Mouse (Mus musculus): ENCODE results near the gene Olfr522. TPM values are rescaled to one million over a fixed set of nuclear protein-coding genes. Genes with fewer than 3 reads are reported as not detected.

Gene Olfr522
- polyA plus RNA-seq (2015; fragmentation: Nextera tagmentation; extraction: Ambion mirVana) = 0.03 and 0.16 TPM in 2 replicates

DNA sequence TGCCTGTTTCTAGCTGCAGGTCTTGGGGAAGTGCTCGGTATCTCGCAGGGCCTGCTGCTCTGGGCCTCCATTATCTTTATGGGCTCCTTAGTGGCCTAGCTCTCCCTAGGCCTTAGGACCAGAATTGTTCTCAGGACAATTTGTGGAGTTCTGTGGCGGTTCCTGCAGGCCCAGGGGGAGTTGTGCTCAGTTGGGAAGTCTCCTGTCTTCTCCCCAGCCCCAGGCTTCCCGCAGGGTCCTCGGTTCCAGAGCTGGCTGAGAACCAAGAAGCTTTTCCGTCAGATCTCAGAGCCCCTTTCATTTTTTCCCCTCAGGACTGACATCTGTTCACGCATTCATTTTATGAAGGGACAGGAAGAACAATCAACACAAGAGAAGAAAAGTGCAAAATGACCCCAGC, at the start of gene Olfr522:
Olfr522 (minus strand) TSS at position 101 of the 400 bp plus-strand sequence.
- H3K36me3 ChIP-seq = no peaks in the 10 kb centered on the region
- no peak for ATAC-seq (ENCODE audit: insufficient number of reproducible peaks, low FRiP score, low TSS enrichment, low read depth)
- H3K4me1 ChIP-seq = no peaks in the 10 kb centered on the region
- WGBS = 65% methylated on average over 7 of the region's 7 CpGs
- no peak within 1 kb of the TSS for H3K4me2 ChIP-seq (replicated peaks)
- H3K9ac ChIP-seq = no peak within 1 kb of the TSS
- no peak within 1 kb of the TSS for H3K27ac ChIP-seq (replicated peaks)
- H3K4me3 ChIP-seq (replicated peaks) = no peak within 1 kb of the TSS
- H3K9me3 ChIP-seq (replicated peaks) = no peaks in the 10 kb centered on the region
- no peaks in the 10 kb centered on the region for H3K27me3 ChIP-seq

DNA sequence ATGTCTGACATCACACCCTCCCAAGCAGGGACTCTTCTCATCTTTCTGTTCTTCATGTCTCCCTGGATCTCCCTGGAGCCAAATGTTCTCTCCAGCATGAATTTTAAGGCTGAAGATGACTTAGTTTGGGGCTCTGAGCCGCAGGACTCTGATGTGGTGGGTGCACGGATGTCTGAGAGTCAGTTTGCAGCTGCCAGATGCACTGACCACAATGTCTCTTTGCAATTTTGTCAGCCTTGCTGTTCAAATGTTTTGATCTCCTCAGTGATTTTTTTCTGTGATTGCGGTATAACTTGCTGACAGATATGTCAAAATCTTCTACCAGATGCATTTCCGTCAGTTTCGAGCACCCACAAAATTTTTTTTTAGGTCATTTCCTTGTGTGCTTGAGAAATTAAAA, 49.3 kb upstream of the Olfr522 start:
- H3K4me2 ChIP-seq (replicated peaks) = no peak overlapping the region
- H3K27ac ChIP-seq (replicated peaks) = no peak overlapping the region
- H3K9ac ChIP-seq = no peak overlapping the region
- ATAC-seq (ENCODE audit: insufficient number of reproducible peaks, low FRiP score, low TSS enrichment, low read depth) = no peak
- H3K9me3 ChIP-seq (replicated peaks) = no peaks in the 10 kb centered on the region
- H3K27me3 ChIP-seq = no peaks in the 10 kb centered on the region; the same call in 1 of the 2 replicates
- no peak overlapping the region for H3K4me3 ChIP-seq (replicated peaks)
- H3K36me3 ChIP-seq = no peaks in the 10 kb centered on the region
- H3K4me1 ChIP-seq = no peaks in the 10 kb centered on the region
- 54% methylated on average over 5 of the region's 5 CpGs for WGBS

DNA sequence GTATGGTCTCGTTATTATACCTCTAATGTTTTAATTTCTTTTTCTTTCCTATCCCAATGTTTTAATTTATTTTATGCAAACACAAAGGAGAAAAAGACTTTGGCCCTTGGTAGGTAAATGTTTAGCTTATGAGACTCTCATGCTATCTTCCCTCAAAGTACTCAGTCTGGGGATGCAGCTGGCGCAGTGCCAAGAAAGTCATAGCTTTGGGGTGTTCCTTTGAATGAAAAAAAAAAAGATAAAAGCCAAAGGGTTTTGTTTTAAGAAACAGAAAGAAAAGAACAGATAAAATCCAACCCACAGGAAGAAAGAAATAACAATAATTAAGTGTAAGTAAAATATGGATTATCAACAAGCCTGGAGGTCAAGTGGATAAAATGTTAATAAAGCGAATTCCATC, 44.1 kb upstream of the Olfr522 start:
- Histone ChIP-seq H3K27me3 (no peaks in the 10 kb centered on the region; the same call in 1 of the 2 replicates), H3K27ac (replicated peaks) (no peak overlapping the region), H3K4me1 (no peaks in the 10 kb centered on the region), H3K36me3 (no peaks in the 10 kb centered on the region), H3K4me2 (replicated peaks) (no peak overlapping the region), H3K9me3 (replicated peaks) (no peaks in the 10 kb centered on the region), H3K9ac (no peak overlapping the region), H3K4me3 (replicated peaks) (no peak overlapping the region)
- ATAC-seq (ENCODE audit: insufficient number of reproducible peaks, low FRiP score, low TSS enrichment, low read depth) = no peak
- WGBS = 69% methylated on average over 3 of the region's 3 CpGs

DNA sequence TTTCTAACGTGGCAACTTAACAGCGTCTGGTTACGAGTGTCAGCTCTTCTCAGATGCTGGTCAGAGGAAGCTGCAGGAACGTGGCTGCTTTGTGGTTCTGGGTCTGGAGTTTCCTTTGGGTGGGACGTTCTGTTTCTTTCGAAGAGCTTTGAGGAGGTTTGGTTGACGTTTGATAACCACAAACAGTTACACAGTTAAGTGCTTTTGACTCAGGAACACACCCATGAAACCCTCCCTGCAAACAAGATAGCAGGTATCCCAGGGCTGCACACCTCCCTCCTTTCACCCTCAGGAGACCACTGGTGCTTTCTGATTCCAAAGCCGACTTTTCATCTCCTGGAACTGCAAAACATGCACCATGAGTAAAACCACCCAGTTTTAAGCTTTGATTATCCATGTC, 43.6 kb upstream of the Olfr522 start:
- H3K36me3 ChIP-seq = no peaks in the 10 kb centered on the region
- ATAC-seq (ENCODE audit: insufficient number of reproducible peaks, low FRiP score, low TSS enrichment, low read depth) = no peak
- no peaks in the 10 kb centered on the region for H3K9me3 ChIP-seq (replicated peaks)
- no peak overlapping the region for H3K4me2 ChIP-seq (replicated peaks)
- no peak overlapping the region for H3K9ac ChIP-seq
- H3K27ac ChIP-seq (replicated peaks) = no peak overlapping the region
- H3K27me3 ChIP-seq = no peaks in the 10 kb centered on the region; the same call in 1 of the 2 replicates
- H3K4me1 ChIP-seq = no peaks in the 10 kb centered on the region
- 65% methylated on average over 8 of the region's 8 CpGs for WGBS
- H3K4me3 ChIP-seq (replicated peaks) = no peak overlapping the region

DNA sequence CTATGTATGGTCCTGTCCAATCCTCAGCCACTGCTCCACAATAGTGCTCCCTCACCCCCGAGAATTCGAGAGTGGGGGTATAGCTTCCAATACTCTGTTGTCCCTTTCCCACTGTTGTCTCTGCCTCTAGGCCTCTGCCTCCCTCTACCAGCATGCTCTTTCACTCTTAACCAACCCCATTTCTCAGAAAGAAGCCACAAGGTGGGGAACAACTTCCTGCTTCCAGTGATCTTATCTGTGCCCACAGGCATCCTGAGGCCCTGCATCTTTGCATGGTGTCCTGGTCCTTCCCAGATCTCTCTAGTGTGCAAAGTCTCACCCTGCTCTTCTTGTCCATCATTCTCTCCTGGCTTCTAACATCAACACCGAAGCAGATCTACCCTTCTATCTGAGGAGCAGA, 42.3 kb upstream of the Olfr522 start:
- no peak for ATAC-seq (ENCODE audit: insufficient number of reproducible peaks, low FRiP score, low TSS enrichment, low read depth)
- Histone ChIP-seq H3K4me1 (no peaks in the 10 kb centered on the region), H3K4me2 (replicated peaks) (no peak overlapping the region), H3K4me3 (replicated peaks) (no peak overlapping the region), H3K9ac (no peak overlapping the region), H3K27ac (replicated peaks) (no peak overlapping the region), H3K27me3 (no peaks in the 10 kb centered on the region; the same call in 1 of the 2 replicates), H3K36me3 (no peaks in the 10 kb centered on the region), H3K9me3 (replicated peaks) (no peaks in the 10 kb centered on the region)
- WGBS = 85% methylated on average over 3 of the region's 3 CpGs

DNA sequence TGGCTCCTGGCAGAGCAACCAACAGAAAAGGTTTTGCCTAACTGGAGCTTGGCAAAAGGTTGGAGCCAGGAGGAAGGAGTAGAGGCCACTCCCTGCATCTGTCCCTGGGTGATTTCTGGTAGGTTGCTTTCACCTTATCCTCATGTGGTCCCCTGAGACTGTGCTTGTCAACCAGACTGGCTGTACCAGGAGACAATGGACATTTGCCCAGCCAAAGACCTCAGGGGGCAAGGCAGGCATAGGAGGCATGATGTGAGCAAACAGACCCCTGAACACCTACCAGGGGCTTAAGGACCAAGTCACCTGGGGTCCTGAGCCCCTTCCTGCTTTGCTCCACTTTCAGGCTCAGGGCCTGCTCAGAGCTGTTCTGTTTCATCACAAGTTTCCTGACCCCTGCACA, 41.3 kb upstream of the Olfr522 start, which contains the start of gene Olfr524:
Olfr524 (minus strand) TSS at position 101 of the 400 bp plus-strand sequence.
- H3K9me3 ChIP-seq (replicated peaks) = no peaks in the 10 kb centered on the region
- no peak within 1 kb of the TSS for H3K4me3 ChIP-seq (replicated peaks)
- no peak within 1 kb of the TSS for H3K4me2 ChIP-seq (replicated peaks)
- H3K36me3 ChIP-seq = no peaks in the 10 kb centered on the region
- no peaks in the 10 kb centered on the region for H3K27me3 ChIP-seq
- no peak for ATAC-seq (ENCODE audit: insufficient number of reproducible peaks, low FRiP score, low TSS enrichment, low read depth)
- no peaks in the 10 kb centered on the region for H3K4me1 ChIP-seq
- no peak within 1 kb of the TSS for H3K9ac ChIP-seq
- H3K27ac ChIP-seq (replicated peaks) = no peak within 1 kb of the TSS

DNA sequence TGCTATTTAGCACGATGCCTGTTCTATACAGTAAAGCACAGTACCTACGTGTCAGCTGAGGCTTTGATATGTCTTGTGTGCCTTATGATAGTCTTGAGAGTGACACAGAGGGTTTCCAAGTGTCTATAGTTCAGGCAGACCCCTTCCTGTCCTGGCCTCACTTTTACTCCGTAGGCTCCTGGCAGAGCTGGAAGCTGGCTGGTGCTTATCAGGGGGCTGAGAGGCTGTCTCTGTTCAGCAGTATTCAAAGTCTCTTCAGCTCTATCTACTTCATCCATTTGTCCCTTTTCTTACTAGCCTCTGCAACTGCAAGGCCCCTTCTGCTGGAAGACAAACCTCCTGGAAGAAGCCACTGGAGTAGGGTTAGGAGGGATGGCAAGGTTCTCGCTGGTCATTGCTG, 36.5 kb upstream of the Olfr522 start:
- H3K27ac ChIP-seq (replicated peaks) = no peak overlapping the region
- H3K4me3 ChIP-seq (replicated peaks) = no peak overlapping the region
- WGBS = 88% methylated on average over 4 of the region's 4 CpGs
- no peak for ATAC-seq (ENCODE audit: insufficient number of reproducible peaks, low FRiP score, low TSS enrichment, low read depth)
- no peak overlapping the region for H3K4me2 ChIP-seq (replicated peaks)
- H3K4me1 ChIP-seq = no peaks in the 10 kb centered on the region
- H3K27me3 ChIP-seq = no peaks in the 10 kb centered on the region
- H3K36me3 ChIP-seq = no peaks in the 10 kb centered on the region
- H3K9me3 ChIP-seq (replicated peaks) = no peaks in the 10 kb centered on the region
- H3K9ac ChIP-seq = no peak overlapping the region

DNA sequence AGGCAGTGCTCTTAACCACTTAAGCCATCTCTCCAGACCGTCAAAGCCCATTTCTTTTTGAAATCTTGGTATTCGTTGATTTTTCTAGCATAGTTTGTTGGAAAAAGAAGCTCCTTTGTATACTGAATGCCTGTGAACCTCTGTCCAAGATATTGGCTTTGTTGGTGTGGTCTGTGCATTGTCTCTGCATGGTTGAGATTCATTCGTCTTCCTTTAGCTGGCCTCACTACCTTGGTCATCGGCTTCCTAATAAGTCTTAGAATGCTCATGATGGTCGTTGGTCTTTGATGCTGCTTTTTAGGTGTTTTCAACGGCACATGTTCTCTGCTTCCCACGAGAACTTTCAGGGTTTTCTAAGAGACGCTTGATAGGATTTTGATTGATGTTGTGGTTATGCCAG, 31.4 kb upstream of the Olfr522 start:
- no peaks in the 10 kb centered on the region for H3K4me1 ChIP-seq
- no peak for ATAC-seq (ENCODE audit: insufficient number of reproducible peaks, low FRiP score, low TSS enrichment, low read depth)
- no peaks in the 10 kb centered on the region for H3K27me3 ChIP-seq
- H3K27ac ChIP-seq (replicated peaks) = no peak overlapping the region
- WGBS = 75% methylated on average over 8 of the region's 8 CpGs
- no peak overlapping the region for H3K4me3 ChIP-seq (replicated peaks)
- H3K4me2 ChIP-seq (replicated peaks) = no peak overlapping the region
- H3K9me3 ChIP-seq (replicated peaks) = no peaks in the 10 kb centered on the region
- no peak overlapping the region for H3K9ac ChIP-seq
- H3K36me3 ChIP-seq = no peaks in the 10 kb centered on the region

DNA sequence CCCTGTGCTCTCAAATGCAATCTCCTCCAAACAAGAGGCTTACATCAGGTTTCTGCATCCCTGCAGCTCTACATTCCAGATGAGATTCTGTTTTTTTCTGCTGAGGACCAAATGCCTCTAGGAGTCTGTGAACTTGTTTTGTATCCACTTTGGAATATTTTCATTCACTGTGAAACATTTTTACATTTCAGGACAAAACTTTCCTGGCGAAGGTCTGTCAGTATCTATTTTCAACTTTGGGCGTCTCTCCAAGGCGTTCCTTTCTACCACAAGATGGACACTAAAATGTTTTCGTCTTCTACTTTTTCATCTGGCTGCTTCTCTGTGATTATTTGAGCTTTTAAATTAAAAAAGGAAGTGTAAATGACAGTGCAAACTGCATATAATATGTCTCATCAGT, 29.5 kb upstream of the Olfr522 start:
- no peak overlapping the region for H3K27ac ChIP-seq (replicated peaks)
- no peak overlapping the region for H3K9ac ChIP-seq
- no peak for ATAC-seq (ENCODE audit: insufficient number of reproducible peaks, low FRiP score, low TSS enrichment, low read depth)
- no peaks in the 10 kb centered on the region for H3K9me3 ChIP-seq (replicated peaks)
- no peak overlapping the region for H3K4me3 ChIP-seq (replicated peaks)
- no peaks in the 10 kb centered on the region for H3K27me3 ChIP-seq
- no peak overlapping the region for H3K4me2 ChIP-seq (replicated peaks)
- H3K36me3 ChIP-seq = no peaks in the 10 kb centered on the region
- no peaks in the 10 kb centered on the region for H3K4me1 ChIP-seq
- WGBS = 79% methylated on average over 4 of the region's 4 CpGs

DNA sequence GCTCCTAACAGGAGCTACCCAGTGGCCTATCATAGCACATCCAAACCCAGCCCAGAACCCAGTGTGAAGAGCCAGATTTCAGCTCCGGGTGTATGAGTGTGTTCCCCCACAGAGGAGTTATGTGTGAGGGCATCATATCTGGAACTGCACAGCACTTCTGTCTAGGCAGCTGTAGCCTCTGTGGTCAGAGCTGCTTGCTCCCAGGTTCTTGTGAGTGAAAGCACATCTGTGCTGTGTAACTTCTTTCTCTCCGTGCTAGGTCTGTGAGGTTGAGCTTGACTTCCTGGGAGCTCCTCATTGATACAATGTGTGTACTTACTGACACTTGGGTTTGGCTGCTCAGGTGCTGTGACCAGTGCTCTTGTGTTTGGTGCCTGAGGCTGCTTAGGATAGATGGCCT, 28.3 kb upstream of the Olfr522 start:
- H3K4me2 ChIP-seq (replicated peaks) = no peak overlapping the region
- no peaks in the 10 kb centered on the region for H3K27me3 ChIP-seq
- no peaks in the 10 kb centered on the region for H3K4me1 ChIP-seq
- H3K4me3 ChIP-seq (replicated peaks) = no peak overlapping the region
- no peak overlapping the region for H3K9ac ChIP-seq
- H3K36me3 ChIP-seq = no peaks in the 10 kb centered on the region
- 81% methylated on average over 2 of the region's 2 CpGs for WGBS
- H3K27ac ChIP-seq (replicated peaks) = no peak overlapping the region
- no peak for ATAC-seq (ENCODE audit: insufficient number of reproducible peaks, low FRiP score, low TSS enrichment, low read depth)
- H3K9me3 ChIP-seq (replicated peaks) = no peaks in the 10 kb centered on the region

DNA sequence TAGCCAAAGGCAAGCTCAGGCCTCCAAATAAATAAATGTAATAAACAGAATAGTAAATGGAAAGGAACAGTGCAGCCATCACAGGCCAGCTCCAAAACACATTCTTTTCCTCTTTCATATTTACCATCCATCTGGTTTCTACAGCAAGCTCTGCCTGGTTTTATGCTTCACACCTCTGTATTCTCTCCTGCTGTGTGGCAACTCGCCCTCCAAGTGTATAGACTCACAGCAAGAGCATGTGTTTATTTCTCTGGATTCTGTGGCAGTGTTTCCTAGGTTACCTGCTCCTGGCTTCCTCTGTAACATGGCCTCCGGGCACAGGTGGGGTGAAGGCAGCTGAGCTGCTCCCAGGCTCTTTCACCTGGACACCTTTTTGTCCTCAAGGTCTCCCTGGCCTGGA, 27.9 kb upstream of the Olfr522 start:
- Histone ChIP-seq H3K27ac (replicated peaks) (no peak overlapping the region), H3K27me3 (no peaks in the 10 kb centered on the region), H3K9ac (no peak overlapping the region), H3K4me3 (replicated peaks) (no peak overlapping the region), H3K9me3 (replicated peaks) (no peaks in the 10 kb centered on the region), H3K4me2 (replicated peaks) (no peak overlapping the region), H3K4me1 (no peaks in the 10 kb centered on the region), H3K36me3 (no peaks in the 10 kb centered on the region)
- ATAC-seq (ENCODE audit: insufficient number of reproducible peaks, low FRiP score, low TSS enrichment, low read depth) = no peak
- 63% methylated on average over 2 of the region's 2 CpGs for WGBS

DNA sequence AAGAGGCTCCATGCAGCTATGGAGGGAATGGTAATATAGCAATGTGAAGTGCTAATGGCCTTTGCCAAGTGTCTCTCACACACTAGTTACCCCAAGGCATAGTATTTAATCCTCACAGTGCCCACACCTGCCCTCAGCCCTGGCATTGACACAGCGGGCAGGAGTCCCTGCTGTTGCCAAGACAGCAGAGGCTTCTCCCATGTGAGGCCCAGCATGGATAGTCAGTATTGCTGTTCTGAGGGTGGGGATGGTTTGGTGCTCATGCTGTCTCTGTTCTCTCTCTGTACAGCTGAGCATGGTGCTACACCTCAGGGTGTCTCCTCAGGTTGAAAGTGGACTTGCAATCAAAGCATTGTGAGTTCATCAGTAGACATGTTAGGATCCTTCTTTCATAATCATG, 25.9 kb upstream of the Olfr522 start:
- H3K4me1 ChIP-seq = no peaks in the 10 kb centered on the region
- no peak overlapping the region for H3K4me2 ChIP-seq (replicated peaks)
- H3K27ac ChIP-seq (replicated peaks) = no peak overlapping the region
- H3K9ac ChIP-seq = no peak overlapping the region
- H3K27me3 ChIP-seq = no peaks in the 10 kb centered on the region
- no peaks in the 10 kb centered on the region for H3K9me3 ChIP-seq (replicated peaks)
- no peak overlapping the region for H3K4me3 ChIP-seq (replicated peaks)
- no peak for ATAC-seq (ENCODE audit: insufficient number of reproducible peaks, low FRiP score, low TSS enrichment, low read depth)
- no peaks in the 10 kb centered on the region for H3K36me3 ChIP-seq
- WGBS = 83% methylated on average over 1 of the region's 1 CpGs
